Mouse (Mus musculus) kidney, adult 2 months (tissue): Measurements from ENCODE around the gene Slc37a3. TPM values are rescaled to one million over a fixed set of nuclear protein-coding genes. Genes with fewer than 3 reads are reported as not detected.
A peak's percentile ranks its signal among the peaks of the same experiment; 100 is the strongest.

Source experiments
- DNase-seq: peaks from one replicate; pipeline ENCODE4 v3.0.0; 2021
- H3K27ac ChIP-seq: fragments of 200-500 bp; 2 replicates; pipeline ENCODE4 v1.5.1; 2012; ENCODE audit warnings: low read depth, low read length, control low read depth, inconsistent platforms; ENCODE audit not compliant: insufficient read depth
- H3K27me3 ChIP-seq: fragments of 200-500 bp; replicated peaks from 2 replicates; pipeline ENCODE4 v1.6.1; 2012; ENCODE audit warnings: mild to moderate bottlenecking, moderate library complexity, low read length, inconsistent platforms; ENCODE audit not compliant: control insufficient read depth, insufficient read depth
- H3K36me3 ChIP-seq: fragments of 200-500 bp; 2 replicates; pipeline ENCODE4 v1.6.1; 2012; ENCODE audit warnings: mild to moderate bottlenecking, moderate library complexity, low read length, inconsistent platforms; ENCODE audit not compliant: control insufficient read depth, insufficient read depth
- H3K4me1 ChIP-seq: fragments of 200-500 bp; 2 replicates; pipeline ENCODE4 v1.6.1; 2011; ENCODE audit warnings: low read length; ENCODE audit not compliant: control insufficient read depth, insufficient read depth
- H3K4me3 ChIP-seq: fragments of 200-500 bp; 2 replicates; pipeline ENCODE4 v1.5.1; 2011; ENCODE audit warnings: mild to moderate bottlenecking, low read depth, low read length, control low read depth; ENCODE audit not compliant: insufficient read depth
- CTCF ChIP-seq: fragments of 200-500 bp; conservative IDR thresholded peaks from 2 replicates; pipeline ENCODE4 v1.5.1; 2011; ENCODE audit warnings: low read depth, mild to moderate bottlenecking, control low read depth, low read length, moderate library complexity, mixed read lengths; ENCODE audit not compliant: insufficient read depth, insufficient read length
- POLR2A ChIP-seq: fragments of 200-500 bp; IDR thresholded peaks from one replicate; pipeline ENCODE4 v1.6.1; 2011; ENCODE audit warnings: low read depth, low read length, control low read depth
- WGBS: fragments of 180-500 bp; shearing (Covaris S2); methylation state at CpG from one replicate; pipeline ENCODE4 v1.1.7; 2018; 5-methylcytosine and 5-hydroxymethylcytosine counted together
- polyA plus RNA-seq: library from polyadenylated mRNA; depleted of rRNA; stranded (reverse); fragments of >200 nt; gene quantifications from 2 replicates; pipeline ENCODE4 v1.2.3, GENCODE M21; 2012; rRNA removed

Gene Slc37a3
- 25.9 and 28.7 TPM in 2 replicates for polyA plus RNA-seq

GRCm38 (mm10) chr6:39377311-39377827 lies at the start of gene Slc37a3:
Gene Slc37a3, minus strand, starts transcription at chr6:39377675.
- peak; percentile 94 for DNase-seq
- H3K4me1 ChIP-seq = peaks cover 9% of the 10 kb centered on the region; the same call in 1 of the 2 replicates
- 0% methylated on average over 43 of the region's 43 CpGs for WGBS

GRCm38 (mm10) chr6:39426725-39427124 lies 49.2 kb upstream of the Slc37a3 start:
- H3K4me1 ChIP-seq = no peaks in the 10 kb centered on the region
- TF ChIP-seq CTCF (no peak), POLR2A (no peak)
- DNase-seq = no peak
- no peaks in the 10 kb centered on the region for H3K36me3 ChIP-seq
- 76% methylated on average over 4 of the region's 4 CpGs for WGBS
- H3K27me3 ChIP-seq = no peaks in the 10 kb centered on the region
- H3K4me3 ChIP-seq = no peak overlapping the region
- H3K27ac ChIP-seq = no peak overlapping the region

More at GRCm38 (mm10) chr6:39377311-39377827, at the start of gene Slc37a3:
- Histone ChIP-seq H3K27ac (peak within 1 kb of the TSS; percentile 61; the same call in 1 of the 2 replicates), H3K4me3 (peak within 1 kb of the TSS; percentile 93), H3K36me3 (no peaks in the 10 kb centered on the region), H3K27me3 (no peaks in the 10 kb centered on the region)
- TF ChIP-seq POLR2A (no peak), CTCF (no peak)

DNA sequence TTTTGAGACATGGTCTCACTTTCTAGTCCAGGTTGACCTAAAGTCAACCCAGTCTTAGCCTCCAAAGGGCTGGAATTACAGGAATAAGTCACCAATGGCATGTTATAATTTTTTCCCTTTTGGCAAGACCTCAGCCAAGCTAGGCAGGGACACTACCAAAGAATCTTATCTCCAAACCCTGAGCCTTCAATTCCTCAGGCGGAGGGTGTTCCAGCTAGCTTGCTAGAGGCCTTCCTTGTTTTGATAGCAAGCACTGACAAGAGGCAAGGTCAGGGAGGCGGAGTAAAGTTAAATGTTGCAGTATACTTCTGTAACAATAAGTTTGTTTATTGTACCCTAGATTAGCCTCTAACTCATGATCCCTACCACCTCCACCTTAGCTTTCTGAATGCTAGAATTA lies 47.7 kb upstream of the Slc37a3 start:
- no peaks in the 10 kb centered on the region for H3K27me3 ChIP-seq
- no peak for DNase-seq
- TF ChIP-seq POLR2A = no peak
- TF ChIP-seq CTCF = no peak
- WGBS = 95% methylated on average over 2 of the region's 2 CpGs
- H3K36me3 ChIP-seq = no peaks in the 10 kb centered on the region
- no peak overlapping the region for H3K4me3 ChIP-seq
- H3K4me1 ChIP-seq = no peaks in the 10 kb centered on the region
- H3K27ac ChIP-seq = no peak overlapping the region

DNA sequence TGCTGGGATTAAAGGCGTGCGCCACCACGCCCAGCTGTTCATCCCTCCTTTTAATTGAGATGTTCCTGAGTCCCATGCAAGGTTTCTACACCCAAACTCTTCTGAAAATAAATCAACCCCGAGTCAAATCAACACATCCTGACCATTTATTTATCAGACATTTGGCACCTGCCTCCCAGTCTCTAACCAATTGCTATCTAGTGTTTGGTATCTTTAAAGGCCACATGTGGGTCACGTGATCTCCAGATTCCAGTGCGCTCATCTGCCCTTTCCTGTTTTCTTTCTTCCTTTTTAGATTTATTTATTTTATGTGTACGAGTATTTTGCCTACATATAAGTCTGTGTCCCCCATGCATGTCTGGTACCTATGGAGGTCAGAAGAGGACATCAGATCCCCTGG lies 46.2 kb upstream of the Slc37a3 start:
- no peaks in the 10 kb centered on the region for H3K36me3 ChIP-seq
- WGBS = 92% methylated on average over 7 of the region's 7 CpGs
- no peak for DNase-seq
- H3K4me1 ChIP-seq = no peaks in the 10 kb centered on the region
- TF ChIP-seq CTCF (no peak), POLR2A (no peak)
- H3K4me3 ChIP-seq = no peak overlapping the region
- H3K27me3 ChIP-seq = no peaks in the 10 kb centered on the region
- no peak overlapping the region for H3K27ac ChIP-seq

- Histone ChIP-seq H3K27me3 (no peaks in the 10 kb centered on the region), H3K36me3 (no peaks in the 10 kb centered on the region), H3K4me1 (0 out of 2 replicates have a peak, but pooled peaks cover under 1% of the 10 kb centered on the region), H3K27ac (no peak overlapping the region), H3K4me3 (no peak overlapping the region)
- 64% methylated on average over 6 of the region's 6 CpGs for whole genome bisulfite sequencing
- no peak for DNase-seq
- TF ChIP-seq CTCF (no peak), POLR2A (no peak)
These were observed 45.7 kb upstream of the Slc37a3 start for GRCm38 (mm10) chr6:39423130-39423551.

- Histone ChIP-seq H3K4me3 (no peak overlapping the region), H3K36me3 (no peaks in the 10 kb centered on the region), H3K27me3 (no peaks in the 10 kb centered on the region), H3K4me1 (peaks cover 5% of the 10 kb centered on the region; the same call in 1 of the 2 replicates), H3K27ac (no peak overlapping the region)
- WGBS = 48% methylated on average over 4 of the region's 4 CpGs
- TF ChIP-seq POLR2A (no peak), CTCF (no peak)
- no peak for DNase-seq
These were observed 43.4 kb upstream of the Slc37a3 start for GRCm38 (mm10) chr6:39420867-39421266.

GRCm38 (mm10) chr6:39419851-39420721 lies 42.6 kb upstream of the Slc37a3 start, which contains the start of gene Mkrn1:
Gene Mkrn1, minus strand, starts transcription at chr6:39420462.
- peaks cover 5% of the 10 kb centered on the region; the same call in 1 of the 2 replicates for H3K4me1 ChIP-seq
- H3K27me3 ChIP-seq = no peaks in the 10 kb centered on the region
- H3K4me3 ChIP-seq = peak within 1 kb of the TSS; percentile 99
- no peak for TF ChIP-seq CTCF
- TF ChIP-seq POLR2A = peak; percentile 32
- peak within 1 kb of the TSS; percentile 48 for H3K27ac ChIP-seq
- no peaks in the 10 kb centered on the region for H3K36me3 ChIP-seq
- WGBS = under 1% methylated on average over 82 of the region's 82 CpGs
- DNase-seq = peak; percentile 91
